Mouse (Mus musculus) embryonic facial prominence, embryonic 14.5 days (tissue): Measurements from ENCODE around the gene Ncoa3. TPM values are rescaled to one million over a fixed set of nuclear protein-coding genes. Genes with fewer than 3 reads are reported as not detected.

Source experiments
- ATAC-seq: fragments of 200-750 bp; cut with Nextera tagmentation; 2 replicates; pipeline ENCODE4 v1.8.0; 2017; ENCODE audit warnings: low read depth, moderate number of reproducible peaks, moderate TSS enrichment
- DNase-seq: peaks from one replicate; pipeline ENCODE4 v3.0.0-alpha.2; 2015; ENCODE audit warnings: low spot score
- H3K27ac ChIP-seq: fragments of 300-500 bp; sonication (generic); replicated peaks from 2 replicates; pipeline ENCODE4 v1.5.1; 2014; ENCODE audit warnings: low read depth, mild to moderate bottlenecking, low read length, moderate library complexity
- H3K27me3 ChIP-seq: fragments of 300-500 bp; sonication (generic); replicated peaks from 2 replicates; pipeline ENCODE4 v1.6.1; 2014; ENCODE audit warnings: low read length; ENCODE audit not compliant: control insufficient read depth, insufficient read depth
- H3K36me3 ChIP-seq: fragments of 300-500 bp; sonication (generic); 2 replicates; pipeline ENCODE4 v1.6.1; 2014; ENCODE audit warnings: low read length, mixed read lengths; ENCODE audit not compliant: control insufficient read depth, insufficient read depth
- H3K4me1 ChIP-seq: fragments of 300-500 bp; sonication (generic); 2 replicates; pipeline ENCODE4 v1.6.1; 2014; ENCODE audit warnings: antibody characterized with exemption, low read length; ENCODE audit not compliant: control insufficient read depth, insufficient read depth
- H3K4me2 ChIP-seq: fragments of 300-500 bp; sonication (generic); 2 replicates; pipeline ENCODE4 v1.6.1; 2014; ENCODE audit warnings: low read depth, mild to moderate bottlenecking, low read length, moderate library complexity, mixed read lengths
- H3K4me3 ChIP-seq: fragments of 300-500 bp; sonication (generic); 2 replicates; pipeline ENCODE4 v1.5.1; 2014; ENCODE audit warnings: low read depth, mild to moderate bottlenecking, low read length
- H3K9ac ChIP-seq: fragments of 300-500 bp; sonication (generic); 2 replicates; pipeline ENCODE4 v1.6.1; 2014; ENCODE audit warnings: low read depth, mild to moderate bottlenecking, low read length, moderate library complexity, mixed read lengths
- H3K9me3 ChIP-seq: fragments of 300-500 bp; sonication (generic); 2 replicates; pipeline ENCODE4 v1.6.1; 2016; ENCODE audit warnings: low read length; ENCODE audit not compliant: control insufficient read depth
- WGBS: fragments of 180-500 bp; shearing (Covaris S2); extraction: QIAGEN DNeasy Blood & Tissue Kit; methylation state at CpG from one replicate; pipeline ENCODE4 v1.1.7; 2014; 5-methylcytosine and 5-hydroxymethylcytosine counted together
- polyA plus RNA-seq: library from polyadenylated mRNA; unstranded; fragments of >200 nt; fragmentation: Nextera tagmentation; extraction: Ambion mirVana; gene quantifications from 2 replicates; pipeline ENCODE4 v1.2.1, GENCODE M21; 2014

Gene Ncoa3
- polyA plus RNA-seq, 1 experiment from 2014 or later, result 15.6 TPM

- H3K4me1 ChIP-seq, result no peaks in the 10 kb centered on the region; the same call in 1 of the 2 replicates
- no peak overlapping the region for H3K9ac ChIP-seq
- H3K4me3 ChIP-seq, result no peak overlapping the region
- no peak for ATAC-seq
- no peaks in the 10 kb centered on the region for H3K27me3 ChIP-seq
- H3K36me3 ChIP-seq, result peaks cover 75% of the 10 kb centered on the region
- no peaks in the 10 kb centered on the region for H3K9me3 ChIP-seq
- H3K4me2 ChIP-seq, result no peak overlapping the region
- 69% methylated on average over 6 of the region's 6 CpGs for WGBS
- H3K27ac ChIP-seq, result 0 out of 2 replicates have a peak overlapping the region, but pooled peaks have one; percentile 39
- DNase-seq, result no peak
These were observed 81.9 kb downstream of the Ncoa3 start for GRCm38 (mm10) chr2:166074322-166074721.

GRCm38 (mm10) chr2:166077371-166077770, 84.9 kb downstream of the Ncoa3 start:
- Histone ChIP-seq H3K4me3 (no peak overlapping the region), H3K4me2 (no peak overlapping the region), H3K9me3 (no peaks in the 10 kb centered on the region), H3K27me3 (no peaks in the 10 kb centered on the region), H3K27ac (no peak overlapping the region), H3K9ac (no peak overlapping the region), H3K4me1 (0 out of 2 replicates have a peak, but pooled peaks cover 3% of the 10 kb centered on the region), H3K36me3 (peaks cover 74% of the 10 kb centered on the region)
- ATAC-seq, result no peak
- 95% methylated on average over 9 of the region's 9 CpGs for WGBS
- DNase-seq, result no peak

- 89% methylated on average over 14 of the region's 14 CpGs for WGBS
- Histone ChIP-seq H3K36me3 (peaks cover 75% of the 10 kb centered on the region), H3K27me3 (no peaks in the 10 kb centered on the region), H3K4me2 (no peak overlapping the region), H3K4me3 (no peak overlapping the region), H3K9me3 (no peaks in the 10 kb centered on the region), H3K9ac (no peak overlapping the region), H3K4me1 (0 out of 2 replicates have a peak, but pooled peaks cover 3% of the 10 kb centered on the region), H3K27ac (no peak overlapping the region)
- DNase-seq (no peak), ATAC-seq (no peak)
These were observed 86.8 kb downstream of the Ncoa3 start for GRCm38 (mm10) chr2:166079231-166079630.

- H3K27ac ChIP-seq, result peak overlapping the region; percentile 48; the same call in 1 of the 2 replicates
- DNase-seq (peak; percentile 81), ATAC-seq (peak; percentile 70)
- no peak overlapping the region for H3K4me3 ChIP-seq
- no peaks in the 10 kb centered on the region for H3K27me3 ChIP-seq
- H3K4me2 ChIP-seq, result no peak overlapping the region
- 0 out of 2 replicates have a peak, but pooled peaks cover 3% of the 10 kb centered on the region for H3K4me1 ChIP-seq
- no peak overlapping the region for H3K9ac ChIP-seq
- 58% methylated on average over 17 of the region's 17 CpGs for WGBS
- H3K9me3 ChIP-seq, result no peaks in the 10 kb centered on the region
- peaks cover 72% of the 10 kb centered on the region for H3K36me3 ChIP-seq
These were observed 87.8 kb downstream of the Ncoa3 start for GRCm38 (mm10) chr2:166079961-166080885.

- WGBS, result 83% methylated on average over 21 of the region's 21 CpGs
- peaks cover 78% of the 10 kb centered on the region for H3K36me3 ChIP-seq
These were observed 88.7 kb downstream of the Ncoa3 start for GRCm38 (mm10) chr2:166080967-166081750.

GRCm38 (mm10) chr2:166082193-166082592, 89.8 kb downstream of the Ncoa3 start:
- H3K36me3 ChIP-seq, result peaks cover 78% of the 10 kb centered on the region
- no peaks in the 10 kb centered on the region for H3K27me3 ChIP-seq
- no peak overlapping the region for H3K27ac ChIP-seq

More at GRCm38 (mm10) chr2:166080967-166081750, 88.7 kb downstream of the Ncoa3 start:
- Histone ChIP-seq H3K4me3 (no peak overlapping the region), H3K4me2 (no peak overlapping the region), H3K4me1 (0 out of 2 replicates have a peak, but pooled peaks cover 3% of the 10 kb centered on the region), H3K27ac (peak overlapping the region; percentile 48; the same call in 1 of the 2 replicates), H3K9me3 (no peaks in the 10 kb centered on the region), H3K9ac (no peak overlapping the region), H3K27me3 (no peaks in the 10 kb centered on the region)
- ATAC-seq (no peak), DNase-seq (peak; percentile 55)

GRCm38 (mm10) chr2:166082661-166083060, 90.2 kb downstream of the Ncoa3 start:
- H3K9ac ChIP-seq, result no peak overlapping the region
- H3K27ac ChIP-seq, result no peak overlapping the region
- H3K4me3 ChIP-seq, result no peak overlapping the region
- DNase-seq (no peak), ATAC-seq (no peak)
- H3K9me3 ChIP-seq, result no peaks in the 10 kb centered on the region
- WGBS, result 85% methylated on average over 10 of the region's 10 CpGs
- no peak overlapping the region for H3K4me2 ChIP-seq
- H3K4me1 ChIP-seq, result 0 out of 2 replicates have a peak, but pooled peaks cover 3% of the 10 kb centered on the region
- H3K36me3 ChIP-seq, result peaks cover 79% of the 10 kb centered on the region
- H3K27me3 ChIP-seq, result no peaks in the 10 kb centered on the region

More at GRCm38 (mm10) chr2:166082193-166082592, 89.8 kb downstream of the Ncoa3 start:
- H3K9ac ChIP-seq, result no peak overlapping the region
- H3K4me3 ChIP-seq, result no peak overlapping the region
- no peak overlapping the region for H3K4me2 ChIP-seq
- H3K4me1 ChIP-seq, result 0 out of 2 replicates have a peak, but pooled peaks cover 3% of the 10 kb centered on the region
- H3K9me3 ChIP-seq, result no peaks in the 10 kb centered on the region
- ATAC-seq (no peak), DNase-seq (peak; percentile 60)
- WGBS, result 51% methylated on average over 5 of the region's 5 CpGs

GRCm38 (mm10) chr2:166083542-166084031, 91.2 kb downstream of the Ncoa3 start:
- 63% methylated on average over 9 of the region's 9 CpGs for WGBS

More at GRCm38 (mm10) chr2:166083542-166084031, 91.2 kb downstream of the Ncoa3 start:
- no peaks in the 10 kb centered on the region for H3K9me3 ChIP-seq
- H3K9ac ChIP-seq, result no peak overlapping the region
- DNase-seq, result peak; percentile 56
- ATAC-seq, result peak; percentile 42; the same call in 1 of the 2 replicates
- 0 out of 2 replicates have a peak, but pooled peaks cover 3% of the 10 kb centered on the region for H3K4me1 ChIP-seq
- no peaks in the 10 kb centered on the region for H3K27me3 ChIP-seq
- H3K36me3 ChIP-seq, result peaks cover 79% of the 10 kb centered on the region
- no peak overlapping the region for H3K4me3 ChIP-seq
- no peak overlapping the region for H3K4me2 ChIP-seq
- H3K27ac ChIP-seq, result no peak overlapping the region
